Mouse (Mus musculus): ENCODE data around the gene Vars.
A peak's percentile ranks its signal among the peaks of the same experiment; 100 is the strongest.
"Not testable (repeated sequence)": the region's sequence is repeated elsewhere in the genome, so short reads cannot be mapped to it uniquely, and the experiment has no call there.

The Vars gene

DNA sequence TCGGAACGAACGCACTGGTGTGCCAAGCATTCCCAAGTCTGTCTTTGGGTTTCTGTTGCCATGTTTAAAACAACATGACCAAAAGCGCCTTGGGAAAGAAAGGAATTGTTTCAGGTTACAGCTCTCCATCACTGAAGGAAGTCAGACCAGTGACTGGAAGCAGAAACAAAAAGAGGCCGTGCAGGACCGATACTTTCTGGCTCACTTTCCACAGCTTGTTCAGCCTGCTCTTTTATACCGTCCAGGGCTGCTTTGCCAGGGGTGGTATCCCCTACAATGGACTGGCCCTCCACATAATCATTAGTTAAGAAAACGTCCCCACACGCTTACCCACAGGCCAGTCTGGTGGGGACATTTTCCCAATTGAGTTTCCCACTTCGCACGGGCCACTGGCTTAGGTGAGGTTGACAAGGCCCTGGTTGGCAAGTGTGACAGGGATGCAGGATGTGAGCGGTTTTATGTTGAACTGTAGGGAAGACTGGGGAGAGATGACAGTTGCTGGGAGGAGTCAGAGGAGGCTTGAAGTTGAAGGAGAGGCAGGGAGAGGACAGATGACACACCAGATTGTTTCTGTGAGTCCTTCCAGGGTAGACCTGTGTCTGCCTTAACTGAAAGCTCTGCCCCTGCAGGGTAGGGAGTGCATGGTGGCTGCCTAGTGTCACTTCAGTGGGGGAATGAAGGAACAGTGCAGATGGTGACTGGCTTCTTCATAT is 1.5 kb downstream of the Vars start:
- peak; percentile 46 for DNase-seq (ENCODE audit: extremely low read depth, insufficient read length, low spot score)

DNA sequence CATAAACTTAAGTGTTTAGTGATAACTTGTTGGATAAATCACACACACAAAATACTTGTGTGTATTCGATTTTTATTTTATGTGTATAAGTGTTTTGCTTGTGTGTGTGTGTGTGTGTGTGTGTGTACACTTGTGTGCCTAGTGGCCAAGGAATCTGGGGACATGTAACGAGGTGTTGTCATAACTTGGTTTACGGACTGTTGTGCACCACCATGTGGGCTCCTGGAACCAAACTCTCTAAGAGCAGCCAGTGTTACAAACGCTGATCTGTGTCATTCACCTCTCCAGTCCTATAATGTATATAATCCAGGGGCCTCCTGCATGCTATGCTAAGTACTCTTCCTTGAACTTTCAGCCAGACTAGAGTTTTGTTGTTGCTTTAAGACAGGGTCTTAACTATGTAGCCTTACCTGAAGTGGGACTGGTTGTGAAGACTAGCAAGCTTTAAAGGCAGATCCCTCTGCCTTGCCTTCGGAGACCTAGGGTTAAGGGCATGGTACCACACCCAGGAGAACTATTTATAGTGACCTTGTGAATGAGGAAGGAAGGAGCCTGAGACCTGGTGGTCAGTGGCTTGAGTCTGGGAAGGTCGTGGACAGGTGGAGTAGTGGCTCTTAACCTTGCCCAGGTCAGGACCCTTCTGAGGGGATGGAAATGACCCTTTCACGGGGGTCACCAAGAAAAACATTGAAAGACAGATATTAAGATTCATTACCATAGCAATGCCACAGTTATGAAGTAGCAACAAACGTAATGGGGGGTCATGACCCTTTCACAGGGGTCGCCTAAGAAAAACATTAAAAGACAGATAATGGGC is 2.4 kb downstream of the Vars start:
- DNase-seq (ENCODE audit: extremely low read depth, insufficient read length, low spot score) = no peak

DNA sequence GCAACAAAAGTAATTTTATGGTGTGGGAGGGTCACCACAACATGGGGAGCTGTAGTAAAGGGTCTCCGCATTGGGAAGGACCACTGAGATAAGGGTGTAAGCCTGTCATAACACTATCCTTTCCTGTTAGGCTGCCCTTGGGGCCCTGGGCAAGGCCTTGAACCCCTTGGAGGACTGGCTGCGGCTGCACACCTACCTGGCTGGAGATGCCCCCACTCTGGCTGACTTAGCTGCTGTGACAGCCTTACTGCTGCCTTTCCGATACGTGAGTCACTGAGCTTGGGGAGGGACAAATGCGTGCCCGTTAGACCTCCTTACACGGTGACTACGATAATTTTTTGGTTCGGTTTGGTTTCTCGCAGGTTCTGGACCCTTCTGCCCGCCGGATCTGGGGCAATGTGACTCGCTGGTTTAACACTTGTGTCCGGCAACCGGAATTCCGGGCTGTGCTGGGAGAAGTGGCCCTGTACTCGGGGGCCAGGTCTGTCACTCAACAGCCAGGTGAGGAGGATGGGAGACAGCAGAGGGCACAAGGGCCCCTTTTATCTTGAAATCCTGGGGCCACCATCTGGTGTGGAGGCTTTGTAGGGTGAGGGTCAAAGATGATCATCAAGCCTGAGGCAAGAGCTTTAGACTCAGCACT is 3.4 kb downstream of the Vars start:
- DNase-seq (ENCODE audit: extremely low read depth, insufficient read length, low spot score) = no peak

DNA sequence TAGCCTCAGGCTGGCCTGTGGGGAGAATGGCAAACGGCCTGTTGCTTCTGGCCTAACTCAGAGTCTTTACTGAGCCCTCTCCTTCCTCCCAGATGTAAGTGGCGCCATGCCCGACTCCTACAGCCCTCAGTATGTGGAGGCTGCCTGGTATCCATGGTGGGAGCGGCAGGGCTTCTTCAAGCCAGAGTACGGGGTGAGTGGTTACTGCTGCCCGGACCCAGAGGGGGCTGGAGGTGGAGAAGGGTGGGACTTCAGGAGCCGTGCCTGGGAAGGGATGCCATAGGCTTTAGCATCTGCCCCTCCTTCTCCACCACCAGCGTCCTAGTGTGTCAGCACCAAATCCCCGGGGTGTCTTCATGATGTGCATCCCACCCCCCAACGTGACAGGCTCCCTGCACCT is 4.4 kb downstream of the Vars start:
- DNase-seq (ENCODE audit: extremely low read depth, insufficient read length, low spot score) = no peak

DNA sequence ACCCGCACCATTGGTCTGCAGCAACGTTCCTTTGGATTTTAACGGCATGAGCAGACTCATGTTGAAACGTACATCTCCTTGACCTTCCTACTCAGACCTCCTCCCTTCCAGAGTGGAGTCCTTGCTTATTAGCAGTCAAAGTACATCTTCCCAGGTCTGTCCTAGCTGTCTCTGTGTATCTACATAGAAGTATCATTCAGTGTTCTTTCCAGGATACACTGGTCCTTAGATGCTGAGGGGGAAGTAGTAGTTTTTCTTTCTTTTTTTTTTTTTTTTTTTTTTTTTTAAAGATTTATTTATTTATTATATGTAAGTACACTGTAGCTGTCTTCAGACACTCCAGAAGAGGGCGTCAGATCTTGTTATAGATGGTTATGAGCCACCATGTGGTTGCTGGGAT is 5.1 kb downstream of the Vars start:
- not testable (repeated sequence) for DNase-seq (ENCODE audit: extremely low read depth, insufficient read length, low spot score)

DNA sequence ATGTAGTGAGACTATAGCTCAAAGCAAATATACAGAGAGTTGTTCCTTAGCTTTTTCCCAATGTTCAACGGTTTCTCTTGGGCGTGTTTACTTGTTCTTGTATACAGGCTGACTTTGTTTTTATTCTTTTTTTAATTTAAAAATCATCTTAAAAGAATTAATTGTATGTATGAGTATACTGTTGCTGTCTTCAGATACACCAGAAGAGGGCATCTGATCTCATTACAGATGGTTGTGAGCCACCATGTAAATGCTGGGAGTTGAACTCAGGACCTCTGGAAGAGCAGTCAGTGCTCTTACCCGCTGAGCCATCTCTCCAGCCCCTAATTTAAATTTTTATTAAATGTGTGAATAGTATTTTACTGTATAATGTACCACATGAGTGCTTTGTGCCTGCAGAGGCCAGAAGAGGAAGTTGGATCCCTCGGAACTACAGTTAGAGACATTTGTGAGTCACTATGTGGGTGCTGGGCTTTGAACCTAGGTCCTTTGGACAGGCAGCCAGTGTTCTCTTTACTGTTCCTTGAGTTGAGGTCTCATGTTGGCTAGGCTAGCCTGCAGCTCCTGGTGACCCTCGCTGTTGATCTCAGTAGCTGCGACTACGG is 6.7 kb downstream of the Vars start:
- no peak for DNase-seq (ENCODE audit: extremely low read depth, insufficient read length, low spot score)

DNA sequence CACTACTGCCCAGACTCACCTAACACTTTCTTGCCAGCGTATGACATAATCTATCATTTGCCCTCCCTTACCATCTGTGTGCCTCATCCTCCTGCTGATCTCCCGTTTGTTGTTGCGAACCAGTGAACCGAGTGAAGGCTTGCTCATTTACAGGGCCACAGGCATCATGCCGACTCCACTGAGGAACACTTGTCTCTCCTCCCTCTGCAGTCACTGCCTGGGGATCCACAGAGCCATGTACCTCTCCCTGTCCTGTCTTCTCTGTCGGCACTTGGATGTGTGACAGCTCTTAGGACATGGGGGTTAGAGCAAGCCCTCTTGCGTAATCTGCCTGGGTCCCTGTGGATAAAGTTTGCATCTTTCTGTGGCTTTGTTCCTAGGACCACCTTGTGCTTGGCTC is 8.8 kb downstream of the Vars start:
- no peak for DNase-seq (ENCODE audit: extremely low read depth, insufficient read length, low spot score)

DNA sequence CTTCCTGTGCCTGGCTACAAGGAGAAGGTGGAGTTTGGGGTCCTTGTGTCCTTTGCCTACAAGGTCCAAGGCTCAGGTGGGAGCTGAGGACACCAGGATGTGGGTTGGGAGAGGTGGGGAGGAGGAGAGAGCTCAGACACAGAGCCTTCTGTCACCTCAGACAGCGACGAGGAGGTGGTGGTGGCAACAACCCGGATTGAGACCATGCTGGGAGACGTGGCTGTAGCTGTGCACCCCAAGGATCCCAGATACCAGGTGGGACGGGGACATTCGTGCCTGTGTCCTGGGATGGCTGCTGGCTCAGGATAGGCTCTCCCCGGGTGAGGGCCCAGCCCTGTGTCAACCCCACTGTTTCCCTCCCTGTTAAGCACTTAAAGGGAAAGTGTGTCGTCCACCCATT is 10.7 kb downstream of the Vars start:
- DNase-seq (ENCODE audit: extremely low read depth, insufficient read length, low spot score) = no peak

DNA sequence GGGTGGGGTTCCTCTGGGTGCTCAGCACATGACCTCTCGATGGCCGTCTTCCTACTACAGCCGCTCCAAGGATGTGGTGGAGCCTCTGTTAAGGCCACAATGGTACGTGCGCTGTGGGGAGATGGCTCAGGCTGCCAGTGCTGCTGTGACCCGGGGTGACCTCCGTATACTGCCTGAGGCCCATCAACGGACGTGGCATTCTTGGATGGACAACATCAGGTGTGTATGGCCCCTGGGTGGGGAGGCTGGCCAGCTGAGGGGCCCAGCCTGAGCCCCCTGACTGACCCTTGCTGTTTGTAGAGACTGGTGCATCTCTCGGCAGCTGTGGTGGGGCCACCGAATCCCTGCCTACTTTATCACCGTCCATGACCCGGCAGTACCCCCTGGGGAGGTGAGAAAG is 11.6 kb downstream of the Vars start:
- DNase-seq (ENCODE audit: extremely low read depth, insufficient read length, low spot score) = no peak

DNA sequence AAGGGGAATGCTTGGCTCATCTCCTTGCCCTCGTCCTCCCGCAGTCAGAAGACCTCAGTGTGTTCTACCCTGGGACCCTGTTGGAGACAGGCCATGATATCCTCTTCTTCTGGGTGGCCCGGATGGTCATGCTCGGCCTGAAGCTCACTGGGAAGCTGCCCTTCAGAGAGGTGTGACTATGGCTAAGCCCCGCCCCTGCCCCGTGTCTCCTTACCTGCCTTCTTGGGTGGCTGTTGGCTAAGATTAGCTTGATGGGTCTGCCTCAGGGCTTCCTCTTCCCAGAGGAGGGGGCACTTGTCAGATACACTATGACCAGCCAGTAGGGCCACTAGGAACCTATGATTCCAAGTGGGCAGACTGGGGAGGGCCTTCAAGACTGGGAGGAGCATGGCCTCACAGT is 12.4 kb downstream of the Vars start:
- no peak for DNase-seq (ENCODE audit: extremely low read depth, insufficient read length, low spot score)

DNA sequence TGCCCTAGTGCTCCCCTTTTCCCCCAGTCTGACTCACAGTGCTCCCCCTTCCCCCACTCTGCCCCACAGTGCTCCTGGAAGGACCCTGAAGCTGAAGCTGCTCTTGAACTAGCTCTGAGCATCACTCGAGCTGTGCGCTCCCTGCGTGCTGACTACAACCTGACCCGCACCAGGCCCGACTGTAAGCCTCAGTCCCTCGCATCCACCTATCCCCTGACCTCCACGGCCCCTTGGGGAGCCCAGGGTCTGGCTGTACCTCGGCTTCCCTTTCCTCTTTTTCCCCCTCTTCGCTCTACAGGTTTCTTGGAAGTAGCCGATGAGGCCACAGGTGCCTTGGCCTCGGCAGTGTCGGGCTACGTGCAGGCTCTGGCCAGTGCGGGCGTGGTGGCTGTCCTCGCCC is 14.5 kb downstream of the Vars start:
- DNase-seq (ENCODE audit: extremely low read depth, insufficient read length, low spot score) = no peak

DNA sequence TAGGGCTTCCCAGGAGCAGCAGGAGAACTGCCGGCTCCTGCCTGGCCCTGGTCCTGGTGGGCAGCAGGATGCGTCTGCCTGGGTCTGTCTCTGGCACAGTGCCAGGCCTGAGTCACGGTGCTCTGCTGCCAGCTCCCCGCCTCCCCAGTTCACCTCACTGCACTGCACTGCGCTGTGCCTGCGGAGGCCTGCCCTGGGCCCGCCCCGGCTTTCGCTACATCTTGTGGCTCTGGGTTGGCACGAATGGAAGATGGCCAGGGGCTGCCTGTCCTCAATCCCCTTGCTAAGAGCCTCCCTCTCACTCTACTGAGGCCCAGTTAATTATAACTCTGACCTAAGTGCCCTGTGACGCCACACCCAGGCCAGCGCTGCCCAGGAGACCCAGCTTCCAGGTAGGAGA is 15.6 kb downstream of the Vars start, which contains the start of gene Vwa7:
Vwa7 (plus strand) TSS at position 204 of the 400 bp plus-strand sequence.
- peak; percentile 63 for DNase-seq (ENCODE audit: extremely low read depth, insufficient read length, low spot score)

DNA sequence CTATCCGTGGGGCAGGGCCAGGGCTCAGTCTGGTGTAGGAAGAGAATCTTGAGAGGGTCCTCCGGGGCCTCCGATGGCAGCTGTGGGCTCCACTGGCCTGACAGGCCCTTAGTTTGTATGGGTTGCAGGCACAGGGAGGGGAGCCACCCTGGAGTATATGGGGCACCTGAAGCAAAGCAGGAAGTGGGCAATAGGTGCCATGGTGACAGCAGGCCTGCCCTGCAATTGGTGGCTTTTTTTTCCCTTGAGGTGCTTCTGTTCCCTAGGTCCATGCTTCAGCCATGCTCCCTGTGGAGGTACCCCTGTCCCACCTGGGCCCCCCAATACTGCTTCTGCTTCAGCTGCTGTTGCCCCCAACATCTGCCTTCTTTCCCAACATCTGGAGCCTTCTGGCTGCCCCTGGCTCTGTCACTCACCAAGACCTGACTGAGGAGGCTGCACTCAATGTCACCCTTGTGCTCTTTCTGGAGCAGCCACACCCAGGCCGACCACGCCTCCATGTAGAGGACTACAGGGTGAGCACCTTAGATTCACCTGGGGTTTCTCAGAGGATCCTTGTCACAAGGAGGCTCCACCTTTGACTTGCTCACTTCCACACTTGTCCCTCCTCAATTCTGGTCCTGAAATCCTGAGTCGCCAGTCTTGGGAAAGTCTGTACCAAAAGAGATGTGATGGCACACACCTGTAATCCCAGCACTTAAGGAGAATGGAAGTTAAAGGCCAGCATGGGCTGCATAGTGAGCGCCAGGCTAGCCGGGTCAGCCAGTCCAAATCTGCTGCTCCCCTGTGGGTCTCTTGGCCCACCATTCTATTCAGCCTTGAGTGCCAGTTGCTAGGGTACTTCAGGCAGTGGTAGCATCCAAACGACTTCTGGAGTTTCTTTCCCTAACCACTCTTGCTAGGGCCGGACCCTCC is 16.3 kb downstream of the Vars start:
- no peak for DNase-seq (ENCODE audit: extremely low read depth, insufficient read length, low spot score)

DNA sequence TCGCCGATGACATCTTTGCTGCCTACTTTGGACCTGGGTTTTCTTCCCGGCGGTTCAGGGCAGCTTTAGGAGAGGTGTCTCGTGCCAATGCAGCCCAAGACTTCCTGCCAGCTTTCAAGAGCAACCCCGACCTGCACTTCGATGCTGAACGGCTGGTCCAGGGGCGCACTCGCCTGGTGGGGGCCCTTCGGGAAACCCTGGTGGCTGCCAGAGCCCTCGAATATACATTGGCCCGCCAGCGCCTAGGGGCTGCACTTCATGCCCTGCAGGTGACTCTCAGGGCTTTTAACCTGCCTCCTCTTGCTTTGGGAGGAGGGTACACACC is 16.9 kb downstream of the Vars start:
- no peak for DNase-seq (ENCODE audit: extremely low read depth, insufficient read length, low spot score)

DNA sequence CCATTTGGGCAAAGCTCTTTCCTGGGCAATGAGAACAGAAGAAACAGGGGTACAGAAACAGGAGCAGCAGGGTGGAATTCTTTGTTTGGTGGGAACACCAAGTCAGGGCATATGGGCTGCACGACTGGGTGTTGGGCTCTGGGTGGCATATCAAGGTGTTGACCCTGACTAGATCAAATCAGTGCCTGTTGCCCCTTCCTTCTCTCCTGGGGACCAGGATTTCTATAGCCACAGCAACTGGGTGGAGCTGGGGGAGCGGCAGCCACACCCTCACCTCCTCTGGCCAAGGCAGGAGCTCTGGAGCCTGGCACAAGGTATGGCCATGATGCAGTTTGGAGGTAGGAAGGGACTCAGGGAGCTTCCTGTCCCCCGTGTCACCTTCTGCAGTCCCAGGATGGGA is 17.4 kb downstream of the Vars start:
- no peak for DNase-seq (ENCODE audit: extremely low read depth, insufficient read length, low spot score)

DNA sequence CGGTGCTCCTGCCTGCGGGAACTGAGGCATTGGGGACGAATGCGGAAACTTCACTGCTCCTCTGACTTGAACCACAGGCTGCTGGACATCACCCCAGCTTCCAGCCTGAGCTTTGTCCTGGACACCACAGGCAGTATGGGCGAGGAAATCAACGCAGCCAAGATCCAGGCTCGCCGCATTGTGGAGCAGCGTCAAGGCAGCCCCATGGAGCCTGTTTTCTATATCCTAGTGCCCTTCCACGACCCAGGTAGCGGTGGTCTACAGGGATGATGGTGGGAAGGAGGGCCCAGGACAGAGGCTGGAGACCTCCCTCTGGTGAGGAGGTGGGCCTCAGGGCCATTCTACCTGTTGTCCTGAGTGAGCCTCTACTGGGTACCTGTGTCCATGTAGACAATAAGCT is 19.1 kb downstream of the Vars start:
- no peak for DNase-seq (ENCODE audit: extremely low read depth, insufficient read length, low spot score)

DNA sequence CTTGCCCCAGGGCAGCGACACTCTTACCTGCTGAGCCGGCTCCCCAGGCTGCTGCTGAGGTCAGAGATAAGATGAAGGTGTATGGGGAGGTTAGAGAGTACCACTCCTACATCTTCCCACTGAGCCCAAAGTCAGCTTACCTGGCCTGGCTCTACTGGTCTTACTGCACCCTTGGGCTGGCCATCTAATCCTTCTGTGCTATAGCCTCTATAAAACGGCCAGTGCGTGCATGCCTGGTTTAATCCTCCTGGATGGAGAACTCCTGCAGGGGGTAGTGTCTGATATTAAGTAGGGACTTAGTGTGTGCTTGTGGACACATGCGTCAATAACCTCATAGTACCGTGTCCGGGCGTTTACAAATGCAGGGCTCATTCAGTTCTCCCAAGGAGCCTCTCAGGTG is 19.8 kb downstream of the Vars start:
- no peak for DNase-seq (ENCODE audit: extremely low read depth, insufficient read length, low spot score)

DNA sequence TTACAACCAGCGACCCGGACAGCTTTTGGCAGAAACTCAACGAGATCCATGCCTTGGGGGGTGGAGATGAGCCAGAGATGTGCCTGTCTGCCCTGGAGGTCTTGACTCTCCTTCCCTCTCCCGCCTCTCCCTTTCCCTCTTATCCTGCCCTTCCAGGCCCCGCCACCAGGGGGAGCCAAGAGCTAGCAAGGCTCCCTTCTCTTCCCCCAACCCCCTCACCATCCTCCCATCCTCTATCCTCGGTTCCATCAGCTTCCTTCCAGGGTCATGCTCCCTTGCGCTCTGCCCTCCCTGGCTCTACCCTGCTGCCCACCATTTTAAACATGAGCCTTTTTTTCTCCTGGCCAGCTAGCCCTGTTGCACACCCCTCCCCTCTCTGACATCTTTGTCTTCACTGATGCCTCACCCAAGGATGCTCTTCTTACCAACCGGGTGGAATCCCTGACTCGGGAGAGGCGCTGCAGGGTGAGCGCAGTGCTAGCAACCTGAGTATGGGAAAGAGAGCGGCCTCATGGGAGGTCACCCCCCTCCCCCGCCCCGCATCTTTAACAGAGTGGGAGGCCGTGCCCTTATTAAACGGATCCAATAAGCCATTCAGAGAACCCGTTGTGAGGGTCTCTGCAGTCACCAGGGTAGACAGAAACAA is 20.5 kb downstream of the Vars start:
- peak; percentile 58 for DNase-seq (ENCODE audit: extremely low read depth, insufficient read length, low spot score)

DNA sequence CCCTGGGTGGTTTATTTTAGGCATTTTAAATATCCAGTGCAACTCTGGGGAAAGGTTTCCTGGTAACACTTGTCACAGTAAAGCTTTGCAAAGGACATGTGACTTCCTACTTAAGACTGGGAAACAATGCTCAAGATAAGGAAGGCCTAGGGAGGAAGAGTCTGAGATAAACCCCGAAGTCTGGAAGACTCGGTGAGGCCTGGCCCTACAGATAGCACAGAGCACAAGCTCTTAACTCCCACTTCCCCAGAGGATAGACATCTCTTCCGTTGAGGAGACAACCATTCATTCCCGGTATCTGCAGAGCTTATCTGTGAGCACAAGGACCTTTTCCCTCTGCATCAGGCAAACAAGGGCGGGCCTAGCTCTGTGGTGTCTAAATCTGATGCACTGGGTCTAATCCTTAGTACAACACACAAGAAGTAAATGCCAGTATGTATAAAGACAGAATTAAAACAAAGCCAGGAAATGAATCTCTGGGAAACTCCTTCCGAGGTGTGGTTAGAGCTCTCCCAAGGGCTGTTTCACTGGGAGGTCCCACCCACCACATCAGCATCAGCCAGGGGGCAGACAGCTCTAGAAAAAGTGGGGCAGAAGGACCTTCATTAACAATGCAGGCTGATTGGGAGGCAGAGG is 21.2 kb downstream of the Vars start:
- no peak for DNase-seq (ENCODE audit: extremely low read depth, insufficient read length, low spot score)
